ENCODE assay signal across 8 mouse cellular contexts in the genomic region with DNA sequence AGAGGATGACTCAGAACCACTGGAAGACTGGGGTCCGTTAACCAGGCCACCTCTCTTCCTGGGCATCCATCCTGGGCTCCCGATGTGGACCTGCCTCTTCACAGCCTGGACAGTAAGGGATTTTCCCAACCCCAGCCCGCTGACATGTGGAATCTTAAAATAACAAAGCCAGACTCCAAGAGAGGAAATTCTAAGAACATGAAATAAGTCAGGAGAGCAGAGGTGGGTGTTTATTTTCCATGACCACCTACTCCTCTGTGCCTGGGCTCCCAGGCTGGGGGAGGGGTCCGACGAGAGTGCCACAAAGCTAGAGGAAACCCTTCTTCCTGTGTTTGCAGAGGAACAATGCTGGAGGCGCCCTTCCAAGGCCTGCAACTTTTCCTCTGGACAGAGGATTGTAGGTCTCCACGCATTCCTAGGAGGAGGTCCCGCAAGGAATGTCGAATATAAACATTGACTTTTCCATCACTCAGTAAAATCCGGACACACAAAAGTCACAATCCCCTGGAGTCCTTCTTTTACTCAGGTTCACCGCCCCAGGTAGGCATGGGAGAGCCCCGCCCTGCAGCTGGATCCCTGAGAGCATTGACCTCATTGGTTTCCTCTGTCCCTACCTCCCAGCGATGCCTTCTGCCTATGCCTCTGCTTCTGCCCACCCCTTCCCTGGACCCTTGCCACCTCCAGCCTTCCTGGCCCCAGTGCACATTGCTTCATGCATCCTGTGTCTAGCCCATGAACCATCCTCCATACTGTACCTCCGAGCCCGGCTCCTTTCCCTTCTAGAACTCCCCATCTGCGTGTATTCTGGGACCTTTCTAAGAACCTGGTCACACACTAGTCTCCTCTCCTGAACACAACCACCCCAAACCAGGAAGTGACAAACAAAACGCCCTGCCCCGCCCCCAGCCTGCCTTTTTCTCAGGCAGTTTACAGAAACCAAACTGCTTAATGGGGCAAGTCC. TPM values are rescaled to one million over a fixed set of nuclear protein-coding genes. Genes with fewer than 3 reads are reported as not detected.
DNase-seq lines count a peak whose midpoint lies in the region; ATAC-seq lines count a peak whose summit lies in the region.

No protein-coding gene starts in this region.

- peak overlapping the region; percentile 70 for H3K27ac ChIP-seq in embryonic facial prominence, embryonic 10.5 days (replicated peaks)
- H3K27ac ChIP-seq in limb, embryonic 15.5 days: peak overlapping the region; percentile 71
- peak overlapping the region; percentile 77 for H3K27ac ChIP-seq in stomach, embryonic 15.5 days

- H3K9me3 ChIP-seq in embryonic facial prominence, embryonic 10.5 days: no peaks in the 10 kb centered on the region
- H3K9me3 ChIP-seq in limb, embryonic 15.5 days: no peaks in the 10 kb centered on the region
- H3K9me3 ChIP-seq in stomach, embryonic 15.5 days: no peaks in the 10 kb centered on the region

- peak; percentile 14 to 23 for DNase-seq in frontal cortex, postnatal 36 days (ENCODE audit: low spot score in 2 of 2)
- DNase-seq in frontal cortex, postnatal 14 days (ENCODE audit: low spot score in 2 of 2): no peak
- peak; percentile 46 for DNase-seq in embryonic facial prominence, embryonic 10.5 days (ENCODE audit: low spot score)
- peak; percentile 73 to 76 for DNase-seq in heart, postnatal 10 days
- DNase-seq in spleen, postnatal 14 days (ENCODE audit: low spot score in 2 of 2): no peak

- no peak overlapping the region for H3K4me2 ChIP-seq in limb, embryonic 15.5 days
- peak overlapping the region; percentile 25; the same call in 1 of the 2 replicates for H3K4me2 ChIP-seq in stomach, embryonic 15.5 days

- peak; percentile 30; the same call in 1 of the 2 replicates for ATAC-seq in limb, embryonic 15.5 days (ENCODE audit: insufficient number of reproducible peaks, low FRiP score, low TSS enrichment, low read depth)
- peak; percentile 61 for ATAC-seq in stomach, embryonic 15.5 days (ENCODE audit: insufficient read depth, low FRiP score, low read depth)
- no peak for ATAC-seq in erythroid progenitor cell, adult 5-6 weeks (replicated peaks; ENCODE audit: low FRiP score, poor library complexity, severe bottlenecking)

- H3K9ac ChIP-seq in limb, embryonic 15.5 days: no peak overlapping the region
- H3K9ac ChIP-seq in stomach, embryonic 15.5 days: no peak overlapping the region

- intact Hi-C loops in heart, postnatal 10 days (cut with DNase I): loop anchor here (2.0 kb wide), 1 partner anchor 51 kb away; no protein-coding TSS in a partner anchor

- H3K4me1 ChIP-seq in embryonic facial prominence, embryonic 10.5 days: peaks cover 44% of the 10 kb centered on the region
- H3K4me1 ChIP-seq in limb, embryonic 15.5 days: peaks cover 25% of the 10 kb centered on the region
- peaks cover 29% of the 10 kb centered on the region for H3K4me1 ChIP-seq in stomach, embryonic 15.5 days

- H3K27me3 ChIP-seq in embryonic facial prominence, embryonic 10.5 days (replicated peaks; ENCODE audit: low read depth, poor library complexity, severe bottlenecking): no peaks in the 10 kb centered on the region
- no peaks in the 10 kb centered on the region for H3K27me3 ChIP-seq in limb, embryonic 15.5 days
- H3K27me3 ChIP-seq in stomach, embryonic 15.5 days (replicated peaks): no peaks in the 10 kb centered on the region

- no peak overlapping the region for H3K4me3 ChIP-seq in embryonic facial prominence, embryonic 10.5 days
- no peak overlapping the region for H3K4me3 ChIP-seq in limb, embryonic 15.5 days
- H3K4me3 ChIP-seq in stomach, embryonic 15.5 days (replicated peaks): no peak overlapping the region

- no peaks in the 10 kb centered on the region for H3K36me3 ChIP-seq in embryonic facial prominence, embryonic 10.5 days (replicated peaks)
- no peaks in the 10 kb centered on the region for H3K36me3 ChIP-seq in limb, embryonic 15.5 days
- H3K36me3 ChIP-seq in stomach, embryonic 15.5 days: no peaks in the 10 kb centered on the region

- 58% methylated on average over 18 of the region's 18 CpGs for WGBS in embryonic facial prominence, embryonic 10.5 days
- 50% methylated on average over 18 of the region's 18 CpGs for WGBS in limb, embryonic 15.5 days
- 29% methylated on average over 18 of the region's 18 CpGs for WGBS in stomach, embryonic 15.5 days

RNA-seq across cellular contexts. Expression of a gene that starts 56.8 kb away (rescaled TPM):
- 15.8 and 15.9 TPM in 2 replicates for polyA plus RNA-seq in embryonic facial prominence, embryonic 10.5 days (2016; fragmentation: Nextera tagmentation; extraction: Ambion mirVana)
- total RNA-seq in heart, postnatal 10 days (2021): 10 to 100 TPM; 43.9 to 50.9 TPM
- polyA plus RNA-seq in limb, embryonic 15.5 days (2015; fragmentation: Nextera tagmentation; extraction: Ambion mirVana): 24.8 and 26.1 TPM in 2 replicates
- 23.1 and 29.6 TPM in 2 replicates for polyA plus RNA-seq in stomach, embryonic 15.5 days (2015; fragmentation: Nextera tagmentation; extraction: Ambion mirVana)
- 2.2 and 2.9 TPM in 2 replicates for total RNA-seq in erythroid progenitor cell, adult 5-6 weeks (2015; ENCODE audit: low replicate concordance)
- total RNA-seq in erythroid progenitor cell, adult 5-6 weeks (2017; ENCODE audit: low replicate concordance): 1.3 and 1.9 TPM in 2 replicates

Comparison
In these comparisons a context has a peak if more than half of its experiments do, and no peak if none do; other contexts are left out.
1. DNase-seq: peak in frontal cortex, postnatal 36 days (2 of 2), embryonic facial prominence, embryonic 10.5 days (single experiment) and heart, postnatal 10 days (2 of 2); none in frontal cortex, postnatal 14 days (0 of 2) and spleen, postnatal 14 days (0 of 2).
2. Peak in every context shown above with its lines, with median percentiles within 50 percentile points of each other: H3K27ac ChIP-seq.